Mouse (Mus musculus) forebrain, postnatal 0 days (tissue): ENCODE data around the gene Ppp2r5d. TPM values are rescaled to one million over a fixed set of nuclear protein-coding genes. Genes with fewer than 3 reads are reported as not detected.

Experiments
- ATAC-seq: fragments of 200-750 bp; cut with Nextera tagmentation; 2 replicates; pipeline ENCODE4 v1.8.0; 2017; ENCODE audit warnings: mild to moderate bottlenecking, moderate library complexity
- DNase-seq: peaks from one replicate; pipeline ENCODE4 v3.0.0-alpha.2; 2015
- H3K27ac ChIP-seq: fragments of 300-500 bp; sonication (generic); 2 replicates; pipeline ENCODE4 v1.5.1; 2014; ENCODE audit warnings: low read depth, mild to moderate bottlenecking, antibody characterized with exemption, low read length, moderate library complexity, mixed read lengths
- H3K27me3 ChIP-seq: fragments of 300-500 bp; sonication (generic); 2 replicates; pipeline ENCODE4 v1.6.1; 2014; ENCODE audit warnings: mild to moderate bottlenecking, low read length, mixed read lengths; ENCODE audit not compliant: insufficient read depth
- H3K36me3 ChIP-seq: fragments of 300-500 bp; sonication (generic); 2 replicates; pipeline ENCODE4 v1.6.1; 2014; ENCODE audit warnings: mild to moderate bottlenecking, moderate library complexity; ENCODE audit not compliant: insufficient read depth
- H3K4me1 ChIP-seq: fragments of 300-500 bp; sonication (generic); 2 replicates; pipeline ENCODE4 v1.6.1; 2014; ENCODE audit warnings: antibody characterized with exemption; ENCODE audit not compliant: insufficient read depth
- H3K4me2 ChIP-seq: fragments of 300-500 bp; sonication (generic); 2 replicates; pipeline ENCODE4 v1.6.1; 2014; ENCODE audit warnings: low read depth, mild to moderate bottlenecking, moderate library complexity
- H3K4me3 ChIP-seq: fragments of 300-500 bp; sonication (generic); 2 replicates; pipeline ENCODE4 v1.5.1; 2014; ENCODE audit warnings: low read depth, low read length, mixed read lengths
- H3K9ac ChIP-seq: fragments of 300-500 bp; sonication (generic); 2 replicates; pipeline ENCODE4 v1.6.1; 2014; ENCODE audit warnings: mild to moderate bottlenecking
- H3K9me3 ChIP-seq: fragments of 300-500 bp; sonication (generic); 2 replicates; pipeline ENCODE4 v1.6.1; 2016; ENCODE audit warnings: low read length
- CTCF ChIP-seq: sonication (generic); IDR thresholded peaks from 2 replicates; pipeline ENCODE4 v1.5.1; 2016; ENCODE audit warnings: antibody characterized with exemption, control low read depth, low read depth
- WGBS: fragments of 180-500 bp; shearing (Covaris S2); extraction: QIAGEN DNeasy Blood & Tissue Kit; methylation state at CpG from one replicate; pipeline ENCODE4 v1.1.7; 2014; 5-methylcytosine and 5-hydroxymethylcytosine counted together
- polyA plus RNA-seq: library from polyadenylated mRNA; unstranded; fragments of >200 nt; fragmentation: Nextera tagmentation; extraction: Ambion mirVana; gene quantifications from 2 replicates; pipeline ENCODE4 v1.2.1, GENCODE M21; 2015
- total RNA-seq: library from RNA; depleted of rRNA; stranded (reverse); fragments of >200 nt; gene quantifications from 2 replicates; pipeline ENCODE4 v1.2.3, GENCODE M21; 2014

Gene Ppp2r5d
- total and polyA plus RNA-seq, 2 experiments from 2014 or later = 93.5 to 103 TPM

DNA sequence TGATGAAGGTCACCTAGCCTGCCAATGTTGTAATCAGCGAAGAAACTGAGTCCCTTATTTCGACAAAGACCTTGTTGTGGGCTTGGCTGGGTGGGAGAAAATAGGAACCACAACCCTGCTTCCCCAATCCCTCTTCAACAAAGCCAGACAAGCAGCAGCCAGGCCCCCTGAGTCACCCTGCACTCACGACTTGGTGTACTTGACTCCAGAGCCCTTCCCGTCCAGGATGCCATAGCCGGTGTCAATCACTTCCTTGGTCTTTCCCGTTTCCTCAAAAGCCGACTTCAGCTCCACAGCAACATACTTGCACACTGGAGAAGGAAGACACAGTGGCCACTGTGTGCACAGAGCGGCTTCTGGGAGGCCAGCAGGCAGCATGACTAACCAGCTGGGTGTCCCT lies 42.3 kb upstream of the Ppp2r5d start:
- Histone ChIP-seq H3K9ac (no peak overlapping the region), H3K4me3 (no peak overlapping the region), H3K9me3 (no peaks in the 10 kb centered on the region), H3K27ac (no peak overlapping the region), H3K4me2 (no peak overlapping the region), H3K27me3 (no peaks in the 10 kb centered on the region), H3K36me3 (peaks cover 38% of the 10 kb centered on the region), H3K4me1 (0 out of 2 replicates have a peak, but pooled peaks cover 8% of the 10 kb centered on the region)
- no peak for DNase-seq
- no peak for TF ChIP-seq CTCF
- 79% methylated on average over 8 of the region's 8 CpGs for WGBS
- no peak for ATAC-seq

DNA sequence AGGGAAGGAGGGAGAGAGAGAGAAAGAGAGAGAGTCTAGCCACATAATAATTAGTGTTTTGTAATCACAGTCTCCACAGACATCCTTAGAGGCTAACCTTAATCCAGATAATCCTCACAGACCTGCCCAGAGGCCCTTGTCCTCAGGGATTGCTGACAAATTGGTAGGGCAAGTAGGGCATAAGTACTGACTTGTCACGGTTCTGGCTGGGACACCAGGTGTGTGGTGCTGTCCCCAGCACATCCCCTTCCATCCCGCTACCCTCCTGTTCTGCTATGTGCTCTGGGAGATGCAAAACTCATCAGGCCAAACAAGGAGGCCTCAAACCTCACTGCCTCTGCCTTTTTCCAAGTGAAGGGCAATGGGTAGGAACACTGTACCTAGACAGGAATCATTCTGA lies 40.6 kb upstream of the Ppp2r5d start:
- no peaks in the 10 kb centered on the region for H3K9me3 ChIP-seq
- TF ChIP-seq CTCF = no peak
- H3K27ac ChIP-seq = no peak overlapping the region
- no peak overlapping the region for H3K4me3 ChIP-seq
- no peak overlapping the region for H3K4me2 ChIP-seq
- ATAC-seq (no peak), DNase-seq (no peak)
- peaks cover 44% of the 10 kb centered on the region for H3K36me3 ChIP-seq
- no peak overlapping the region for H3K9ac ChIP-seq
- H3K27me3 ChIP-seq = no peaks in the 10 kb centered on the region
- WGBS = 81% methylated on average over 2 of the region's 2 CpGs
- H3K4me1 ChIP-seq = 0 out of 2 replicates have a peak, but pooled peaks cover 1% of the 10 kb centered on the region

DNA sequence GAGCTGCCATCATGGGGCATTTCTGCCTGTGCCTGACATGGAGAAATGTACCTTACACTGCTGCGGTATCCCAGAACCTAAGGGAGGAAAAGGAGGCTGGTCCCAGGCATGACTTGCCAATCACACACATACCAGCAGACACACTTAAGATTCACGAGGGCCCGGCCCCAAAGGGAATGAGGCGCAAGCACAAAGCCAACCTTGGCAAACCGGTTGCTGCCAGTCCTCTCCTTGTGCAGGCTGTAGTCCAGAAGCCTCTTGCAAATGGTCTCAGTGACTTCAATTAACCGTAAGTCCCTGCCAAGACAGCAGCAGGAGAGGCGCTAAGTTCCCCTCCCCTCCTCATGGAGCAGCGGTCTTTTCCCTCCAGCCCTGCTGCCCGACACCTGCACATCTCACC lies 38.1 kb upstream of the Ppp2r5d start:
- ATAC-seq (no peak), DNase-seq (no peak)
- Histone ChIP-seq H3K4me1 (no peaks in the 10 kb centered on the region), H3K36me3 (peaks cover 44% of the 10 kb centered on the region), H3K4me2 (no peak overlapping the region), H3K4me3 (no peak overlapping the region), H3K9me3 (no peaks in the 10 kb centered on the region), H3K9ac (no peak overlapping the region), H3K27ac (no peak overlapping the region), H3K27me3 (no peaks in the 10 kb centered on the region)
- TF ChIP-seq CTCF = no peak
- WGBS = 84% methylated on average over 9 of the region's 9 CpGs

DNA sequence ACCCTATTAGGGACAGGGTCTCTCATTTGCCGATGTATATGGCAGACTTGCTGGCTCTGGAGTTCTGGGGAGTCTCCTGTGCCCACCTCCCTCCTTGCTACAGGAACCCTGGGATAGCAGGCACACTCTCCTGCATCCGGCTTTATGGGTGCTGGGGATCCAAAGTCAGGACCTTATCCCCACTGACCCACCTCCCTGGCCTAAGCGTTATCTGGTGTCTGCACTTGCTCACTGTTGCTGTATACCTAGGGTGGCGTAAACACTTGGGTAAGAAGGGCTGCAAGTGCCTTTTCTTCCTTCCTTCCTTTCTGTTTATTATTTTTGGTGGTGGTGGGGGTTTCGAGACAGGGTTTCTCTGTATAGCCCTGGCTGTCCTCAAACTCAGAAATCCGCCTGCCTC lies 36.4 kb upstream of the Ppp2r5d start:
- no peaks in the 10 kb centered on the region for H3K27me3 ChIP-seq
- WGBS = 95% methylated on average over 6 of the region's 6 CpGs
- no peak overlapping the region for H3K27ac ChIP-seq
- no peak overlapping the region for H3K4me3 ChIP-seq
- H3K9me3 ChIP-seq = no peaks in the 10 kb centered on the region
- DNase-seq (no peak), ATAC-seq (no peak)
- no peak for TF ChIP-seq CTCF
- peaks cover 39% of the 10 kb centered on the region for H3K36me3 ChIP-seq
- no peak overlapping the region for H3K4me2 ChIP-seq
- H3K4me1 ChIP-seq = no peaks in the 10 kb centered on the region
- H3K9ac ChIP-seq = no peak overlapping the region

DNA sequence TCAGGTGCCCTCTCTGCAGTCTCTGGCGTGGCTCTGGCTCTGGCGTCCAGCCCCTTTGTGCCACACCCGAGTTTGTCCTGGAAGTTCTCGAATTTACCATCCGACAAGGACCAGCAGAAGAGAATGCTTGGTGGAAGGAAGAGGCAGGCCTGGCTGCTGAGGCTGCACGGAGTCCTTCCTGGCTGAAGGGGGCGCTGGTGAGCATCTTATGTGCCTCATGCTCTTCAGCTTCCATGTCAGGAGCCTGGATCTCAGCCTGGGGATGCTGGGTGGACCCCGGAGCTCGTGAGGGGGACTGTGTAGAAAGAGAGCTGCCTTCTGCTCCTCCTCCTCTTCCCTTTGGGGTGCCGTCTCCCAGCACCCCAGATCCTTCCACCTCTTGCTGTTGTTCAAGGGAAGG lies 31.2 kb upstream of the Ppp2r5d start:
- no peaks in the 10 kb centered on the region for H3K9me3 ChIP-seq
- H3K27me3 ChIP-seq = no peaks in the 10 kb centered on the region
- ATAC-seq (no peak), DNase-seq (no peak)
- H3K27ac ChIP-seq = no peak overlapping the region
- TF ChIP-seq CTCF = peak; percentile 53
- no peak overlapping the region for H3K4me2 ChIP-seq
- no peak overlapping the region for H3K4me3 ChIP-seq
- H3K4me1 ChIP-seq = no peaks in the 10 kb centered on the region
- peaks cover 16% of the 10 kb centered on the region for H3K36me3 ChIP-seq
- H3K9ac ChIP-seq = no peak overlapping the region
- 56% methylated on average over 9 of the region's 10 CpGs for WGBS

DNA sequence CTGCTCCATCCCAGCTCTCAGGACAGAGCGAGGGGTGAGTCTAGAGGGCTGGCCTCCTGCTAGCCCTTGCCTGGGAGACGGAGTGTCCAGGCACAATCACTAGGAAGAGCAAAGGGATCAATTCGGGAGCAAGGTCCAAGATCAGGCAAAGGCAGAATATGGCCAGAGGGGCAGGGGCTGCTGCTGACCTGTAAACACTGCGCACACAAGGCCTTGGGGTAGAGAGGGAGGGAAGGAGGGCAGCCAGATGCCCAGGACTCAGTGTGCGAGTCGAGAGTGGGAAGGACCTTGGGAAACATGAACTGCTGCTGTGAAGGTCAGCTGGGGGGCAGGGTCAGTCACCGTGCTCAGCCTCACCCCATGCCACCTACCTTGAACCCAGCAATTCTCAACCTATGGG lies 30.4 kb upstream of the Ppp2r5d start:
- no peak overlapping the region for H3K4me2 ChIP-seq
- no peak for ATAC-seq
- H3K4me3 ChIP-seq = no peak overlapping the region
- WGBS = 87% methylated on average over 7 of the region's 7 CpGs
- H3K9me3 ChIP-seq = no peaks in the 10 kb centered on the region
- H3K4me1 ChIP-seq = no peaks in the 10 kb centered on the region
- H3K36me3 ChIP-seq = peaks cover 14% of the 10 kb centered on the region
- H3K9ac ChIP-seq = no peak overlapping the region
- H3K27ac ChIP-seq = no peak overlapping the region
- H3K27me3 ChIP-seq = no peaks in the 10 kb centered on the region
- DNase-seq = no peak
- TF ChIP-seq CTCF = no peak

DNA sequence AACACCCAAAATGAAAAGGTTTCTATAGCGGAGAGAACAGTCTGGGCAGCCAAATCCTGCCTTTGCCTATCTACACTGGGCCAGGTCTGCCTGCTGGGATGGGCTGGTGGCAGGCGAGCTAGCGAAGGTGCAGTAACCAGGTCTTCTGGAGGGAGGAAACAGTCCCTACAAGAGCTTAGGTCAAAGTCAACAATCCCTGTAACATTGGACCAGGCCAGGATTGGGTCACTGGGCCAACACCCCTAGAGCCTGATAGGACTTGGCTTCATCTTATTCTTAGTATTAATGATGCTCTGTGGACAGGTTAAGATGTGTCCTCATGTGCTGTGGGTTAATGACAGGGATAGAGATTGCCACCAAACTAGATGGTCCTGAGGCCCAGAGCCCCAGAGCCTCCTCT lies 29.1 kb upstream of the Ppp2r5d start:
- H3K27ac ChIP-seq = no peak overlapping the region
- WGBS = 92% methylated on average over 3 of the region's 3 CpGs
- H3K27me3 ChIP-seq = 0 out of 2 replicates have a peak, but pooled peaks cover 2% of the 10 kb centered on the region
- no peak overlapping the region for H3K9ac ChIP-seq
- H3K36me3 ChIP-seq = peaks cover 14% of the 10 kb centered on the region
- no peaks in the 10 kb centered on the region for H3K9me3 ChIP-seq
- DNase-seq (no peak), ATAC-seq (no peak)
- TF ChIP-seq CTCF = no peak
- no peak overlapping the region for H3K4me2 ChIP-seq
- no peak overlapping the region for H3K4me3 ChIP-seq
- no peaks in the 10 kb centered on the region for H3K4me1 ChIP-seq

DNA sequence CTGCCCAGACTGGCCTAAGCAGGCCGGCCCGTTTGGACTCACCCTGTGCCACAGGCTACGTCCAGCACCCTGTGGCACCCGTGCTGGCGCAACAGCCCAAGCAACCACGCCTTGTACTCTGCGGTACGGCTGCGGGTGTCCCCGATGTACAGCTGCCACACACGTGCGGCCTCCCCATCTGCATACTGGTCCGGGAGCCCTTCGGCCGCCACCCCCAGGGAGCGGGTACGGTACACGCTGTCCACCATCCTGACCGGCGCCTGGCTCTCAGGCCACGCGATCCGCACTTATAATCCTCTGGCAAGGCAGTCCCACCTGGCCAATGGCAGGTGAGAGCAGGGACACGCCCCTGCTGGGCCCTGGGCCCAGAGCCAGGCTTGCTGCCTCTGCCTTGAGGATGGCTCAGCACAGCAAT lies 24.0 kb upstream of the Ppp2r5d start, which contains the start of gene Gnmt:
Gene Gnmt, minus strand, starts transcription at position 265 of the 415 bp plus-strand sequence.
- no peak for TF ChIP-seq CTCF
- no peaks in the 10 kb centered on the region for H3K9me3 ChIP-seq
- no peak within 1 kb of the TSS for H3K27ac ChIP-seq
- no peaks in the 10 kb centered on the region for H3K4me1 ChIP-seq
- H3K4me2 ChIP-seq = no peak within 1 kb of the TSS
- H3K27me3 ChIP-seq = 0 out of 2 replicates have a peak, but pooled peaks cover 3% of the 10 kb centered on the region
- DNase-seq = no peak
- H3K9ac ChIP-seq = no peak within 1 kb of the TSS
- no peak within 1 kb of the TSS for H3K4me3 ChIP-seq
- ATAC-seq = no peak
- peaks cover 11% of the 10 kb centered on the region for H3K36me3 ChIP-seq
- WGBS = 22% methylated on average over 24 of the region's 24 CpGs
